ENCODE assay signal across 9 mouse cellular contexts in genomic region chr11:38543893-38544292, GRCm38 (mm10).
A peak's percentile ranks its signal among the peaks of the same experiment; 100 is the strongest.
DNase-seq lines count a peak whose midpoint lies in the region; ATAC-seq lines count a peak whose summit lies in the region.
"Had no signal": no experiment of that assay in that cellular context is flagged by ENCODE, and none has a peak within 500 bp of the region (broad histone marks: within the 10 kb centered on the region; RNA-seq: fewer than 3 reads in every experiment).

No protein-coding gene starts in this region.

- peak; percentile 1 to 2 for DNase-seq in left cerebral cortex, postnatal 14 days (ENCODE audit: low spot score in 2 of 2)
- DNase-seq in left cerebral cortex, postnatal 36 days (ENCODE audit: low spot score in 2 of 2): no peak
- peak; percentile 33 for DNase-seq in ZHBTc4 (ENCODE audit: low read depth, low spot score)
- DNase-seq in embryonic facial prominence, embryonic 14.5 days (ENCODE audit: low spot score): peak; percentile 32
- DNase-seq in adipocyte (ENCODE audit: low spot score): no peak

- intact Hi-C loops in left cerebral cortex, postnatal 14 days (cut with DNase I): no loop called here
- intact Hi-C loops in left cerebral cortex, postnatal 36 days (cut with DNase I): no loop called here

- H3K9ac ChIP-seq in embryonic facial prominence, embryonic 14.5 days (ENCODE audit: low read depth, low read length): no peak overlapping the region
- no peak overlapping the region for H3K9ac ChIP-seq in midbrain, embryonic 12.5 days (replicated peaks)
- H3K9ac ChIP-seq: embryonic facial prominence, embryonic 12.5 days had no signal

- ATAC-seq in embryonic facial prominence, embryonic 14.5 days (ENCODE audit: low read depth): no peak; the same call in 1 of the 2 replicates
- peak; percentile 63 for ATAC-seq in midbrain, embryonic 12.5 days (ENCODE audit: low FRiP score, low read depth)
- ATAC-seq in activated CD4-positive, CD25-positive, alpha-beta regulatory T cell, adult 4 months: no peak

- H3K4me1 ChIP-seq in embryonic facial prominence, embryonic 14.5 days (ENCODE audit: control insufficient read depth, insufficient read depth, low read length): peaks cover 3% of the 10 kb centered on the region; the same call in 1 of the 2 replicates
- no peaks in the 10 kb centered on the region; the same call in 1 of the 2 replicates for H3K4me1 ChIP-seq in midbrain, embryonic 12.5 days
- H3K4me1 ChIP-seq: embryonic facial prominence, embryonic 12.5 days had no signal

- H3K27ac ChIP-seq in embryonic facial prominence, embryonic 14.5 days (replicated peaks; ENCODE audit: low read depth, low read length): no peak overlapping the region
- H3K27ac ChIP-seq in midbrain, embryonic 12.5 days (replicated peaks): no peak overlapping the region
- H3K27ac ChIP-seq: embryonic facial prominence, embryonic 12.5 days; macrophage had no signal

- H3K36me3 ChIP-seq in embryonic facial prominence, embryonic 14.5 days (ENCODE audit: control insufficient read depth, insufficient read depth, low read length): no peaks in the 10 kb centered on the region
- no peaks in the 10 kb centered on the region for H3K36me3 ChIP-seq in midbrain, embryonic 12.5 days
- H3K36me3 ChIP-seq: embryonic facial prominence, embryonic 12.5 days had no signal

- no peak overlapping the region for H3K4me2 ChIP-seq in embryonic facial prominence, embryonic 14.5 days (ENCODE audit: low read depth, low read length)
- H3K4me2 ChIP-seq in midbrain, embryonic 12.5 days (replicated peaks): no peak overlapping the region
- H3K4me2 ChIP-seq: embryonic facial prominence, embryonic 12.5 days had no signal

- H3K4me3 ChIP-seq in embryonic facial prominence, embryonic 14.5 days (ENCODE audit: low read depth, low read length): no peak overlapping the region
- no peak overlapping the region for H3K4me3 ChIP-seq in midbrain, embryonic 12.5 days
- H3K4me3 ChIP-seq: embryonic facial prominence, embryonic 12.5 days had no signal

- WGBS in embryonic facial prominence, embryonic 14.5 days: 6% methylated on average over 8 of the region's 8 CpGs
- WGBS in midbrain, embryonic 12.5 days: 6% methylated on average over 8 of the region's 8 CpGs

- no peaks in the 10 kb centered on the region for H3K9me3 ChIP-seq in embryonic facial prominence, embryonic 14.5 days (ENCODE audit: control insufficient read depth, low read length)
- no peaks in the 10 kb centered on the region for H3K9me3 ChIP-seq in midbrain, embryonic 12.5 days
- H3K9me3 ChIP-seq: embryonic facial prominence, embryonic 12.5 days had no signal

- H3K27me3 ChIP-seq in embryonic facial prominence, embryonic 14.5 days (replicated peaks; ENCODE audit: control insufficient read depth, insufficient read depth, low read length): no peaks in the 10 kb centered on the region
- no peaks in the 10 kb centered on the region for H3K27me3 ChIP-seq in midbrain, embryonic 12.5 days
- H3K27me3 ChIP-seq: embryonic facial prominence, embryonic 12.5 days had no signal

Comparison
In these comparisons a context has a peak if more than half of its experiments do, and no peak if none do; other contexts are left out.
1. DNase-seq: peak in left cerebral cortex, postnatal 14 days (2 of 2), ZHBTc4 (single experiment) and embryonic facial prominence, embryonic 14.5 days (single experiment); none in left cerebral cortex, postnatal 36 days (0 of 2) and adipocyte (single experiment).